Mouse (Mus musculus) cortical plate, adult 2 months (tissue): ENCODE measurements around the gene Hivep3.

Source experiments
- CTCF ChIP-seq: fragments of 200-500 bp; IDR thresholded peaks from 2 replicates; pipeline ENCODE4 v1.5.1; 2011; ENCODE audit warnings: mild to moderate bottlenecking, control low read depth, low read length; ENCODE audit not compliant: insufficient read depth; ENCODE audit errors: extremely low read depth
- POLR2A ChIP-seq: fragments of 200-500 bp; IDR thresholded peaks from 2 replicates; pipeline ENCODE4 v1.6.1; 2011; ENCODE audit warnings: mild to moderate bottlenecking, low read length, control low read depth; ENCODE audit not compliant: insufficient read depth; ENCODE audit errors: extremely low read depth

- TF ChIP-seq CTCF (no peak), POLR2A (no peak)
Measured at GRCm38 (mm10) chr4:120145931-120146330, 412.3 kb downstream of the Hivep3 start.
